Mouse (Mus musculus) limb, embryonic 15.5 days (tissue): ENCODE results near the gene Txnrd2. TPM values are rescaled to one million over a fixed set of nuclear protein-coding genes. Genes with fewer than 3 reads are reported as not detected.

Experiments used
- ATAC-seq: fragments of 200-750 bp; cut with Nextera tagmentation; 2 replicates; pipeline ENCODE4 v1.8.0; 2017; ENCODE audit warnings: low read depth, moderate TSS enrichment; ENCODE audit not compliant: insufficient number of reproducible peaks, low FRiP score, low TSS enrichment
- H3K27ac ChIP-seq: fragments of 300-500 bp; sonication (generic); 2 replicates; pipeline ENCODE4 v1.5.1; 2015; ENCODE audit warnings: moderate library complexity, mild to moderate bottlenecking, inconsistent platforms
- H3K27me3 ChIP-seq: fragments of 300-500 bp; sonication (generic); 2 replicates; pipeline ENCODE4 v1.6.1; 2015; ENCODE audit warnings: inconsistent platforms
- H3K36me3 ChIP-seq: fragments of 300-500 bp; sonication (generic); 2 replicates; pipeline ENCODE4 v1.6.1; 2015; ENCODE audit warnings: inconsistent platforms
- H3K4me1 ChIP-seq: fragments of 300-500 bp; sonication (generic); 2 replicates; pipeline ENCODE4 v1.6.1; 2015; ENCODE audit warnings: inconsistent platforms
- H3K4me2 ChIP-seq: fragments of 300-500 bp; sonication (generic); 2 replicates; pipeline ENCODE4 v1.6.1; 2015; ENCODE audit warnings: mild to moderate bottlenecking, inconsistent platforms
- H3K4me3 ChIP-seq: fragments of 300-500 bp; sonication (generic); 2 replicates; pipeline ENCODE4 v1.5.1; 2015; ENCODE audit warnings: mild to moderate bottlenecking, inconsistent platforms
- H3K9ac ChIP-seq: fragments of 300-500 bp; sonication (generic); 2 replicates; pipeline ENCODE4 v1.6.1; 2015; ENCODE audit warnings: inconsistent platforms
- H3K9me3 ChIP-seq: fragments of 300-500 bp; sonication (generic); 2 replicates; pipeline ENCODE4 v1.6.1; 2016; ENCODE audit warnings: inconsistent platforms
- WGBS: fragments of 180-500 bp; shearing (Covaris S2); methylation state at CpG from one replicate; pipeline ENCODE4 v1.1.7; 2015; 5-methylcytosine and 5-hydroxymethylcytosine counted together
- polyA plus RNA-seq: library from polyadenylated mRNA; unstranded; fragments of >200 nt; fragmentation: Nextera tagmentation; extraction: Ambion mirVana; gene quantifications from 2 replicates; pipeline ENCODE4 v1.2.1, GENCODE M21; 2015

Txnrd2 gene
- polyA plus RNA-seq, 1 experiment from 2014 or later, result 16.8 TPM

DNA sequence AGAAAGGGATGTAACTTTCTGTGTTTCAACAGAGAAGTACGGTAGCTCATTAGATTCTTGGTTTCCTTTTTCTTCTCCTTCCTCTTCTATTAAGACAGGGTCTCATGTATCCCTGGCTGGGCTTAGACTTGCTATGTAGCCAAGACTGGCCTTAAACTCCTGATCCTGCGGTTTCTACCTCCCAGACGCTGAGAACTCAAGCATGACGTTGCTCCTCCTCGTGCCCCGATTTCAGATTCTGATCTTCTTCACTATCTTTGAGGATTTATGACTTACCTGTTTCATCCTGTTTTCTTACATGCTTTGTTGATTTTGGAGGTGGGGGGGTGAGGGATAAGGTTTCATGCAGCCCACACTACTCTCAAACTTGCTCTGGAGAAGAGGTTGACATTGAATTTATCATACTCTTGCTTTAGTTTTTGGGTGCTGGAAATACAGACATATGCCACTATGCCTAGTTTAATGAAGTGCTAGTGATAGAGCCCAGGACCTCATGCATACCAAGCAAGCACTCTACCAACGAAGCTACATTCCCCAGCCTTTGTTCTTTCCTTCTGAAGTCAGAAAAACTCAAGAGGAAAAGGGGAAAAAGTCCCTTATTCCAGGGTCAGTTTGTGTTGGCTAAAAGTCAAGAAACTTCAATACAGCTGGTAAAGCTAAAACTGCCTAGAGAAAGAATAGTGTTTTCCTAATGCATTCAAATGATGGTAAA lies 2.8 kb upstream of the Txnrd2 start:
- peaks cover 34% of the 10 kb centered on the region for H3K4me1 ChIP-seq
- no peak for ATAC-seq
- peaks cover 14% of the 10 kb centered on the region; the same call in 1 of the 2 replicates for H3K36me3 ChIP-seq
- H3K4me2 ChIP-seq, result no peak overlapping the region
- peak overlapping the region; percentile 4; the same call in 1 of the 2 replicates for H3K27ac ChIP-seq
- H3K27me3 ChIP-seq, result no peaks in the 10 kb centered on the region
- 60% methylated on average over 7 of the region's 7 CpGs for WGBS
- H3K4me3 ChIP-seq, result no peak overlapping the region
- no peaks in the 10 kb centered on the region for H3K9me3 ChIP-seq
- no peak overlapping the region for H3K9ac ChIP-seq

GRCm38 (mm10) chr16:18423915-18424265 lies 2.3 kb upstream of the Txnrd2 start:
- Histone ChIP-seq H3K27ac (peak overlapping the region; percentile 4; the same call in 1 of the 2 replicates), H3K9me3 (no peaks in the 10 kb centered on the region), H3K9ac (no peak overlapping the region), H3K36me3 (peaks cover 13% of the 10 kb centered on the region; the same call in 1 of the 2 replicates), H3K4me2 (no peak overlapping the region), H3K4me3 (no peak overlapping the region), H3K4me1 (peaks cover 34% of the 10 kb centered on the region), H3K27me3 (no peaks in the 10 kb centered on the region)
- WGBS, result 84% methylated on average over 5 of the region's 5 CpGs
- no peak for ATAC-seq

DNA sequence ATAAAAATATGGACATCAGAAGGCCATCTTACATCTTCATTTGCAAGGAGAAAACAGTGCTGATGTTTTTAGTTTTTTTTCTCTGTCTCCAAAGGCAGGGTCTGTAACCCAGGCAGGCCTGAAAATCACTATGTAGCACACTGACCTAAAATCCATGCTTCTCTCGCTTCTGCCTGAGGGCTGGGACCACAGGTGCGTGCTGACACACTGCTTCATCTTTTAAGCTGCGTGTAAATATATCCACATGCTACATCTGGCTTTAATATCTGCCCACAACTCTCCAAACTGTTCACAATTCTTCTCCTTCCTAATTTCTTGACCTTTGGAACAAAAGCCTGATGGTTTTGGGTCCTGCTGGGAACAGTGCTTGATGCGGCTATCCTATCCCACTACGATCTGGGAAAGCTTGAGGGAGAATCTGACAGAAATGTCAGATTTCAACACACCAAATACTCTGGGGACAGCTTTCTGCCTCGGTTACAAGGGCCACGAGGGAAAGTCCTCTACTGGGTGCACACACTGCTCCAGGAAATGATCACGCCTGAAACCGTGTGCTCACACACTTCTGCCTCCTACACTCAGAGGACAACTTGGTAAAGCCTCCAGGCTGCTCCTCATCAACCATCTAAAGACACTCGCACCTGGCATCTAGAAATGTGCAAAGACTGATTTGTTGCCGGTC lies 1.7 kb upstream of the Txnrd2 start:
- Histone ChIP-seq H3K9ac (no peak overlapping the region), H3K36me3 (peaks cover 13% of the 10 kb centered on the region; the same call in 1 of the 2 replicates), H3K4me3 (peak overlapping the region; percentile 79; the same call in 1 of the 2 replicates), H3K4me2 (peak overlapping the region; percentile 55), H3K27me3 (no peaks in the 10 kb centered on the region), H3K4me1 (peaks cover 34% of the 10 kb centered on the region), H3K9me3 (no peaks in the 10 kb centered on the region), H3K27ac (peak overlapping the region; percentile 43)
- ATAC-seq, result no peak
- 37% methylated on average over 11 of the region's 11 CpGs for WGBS

DNA sequence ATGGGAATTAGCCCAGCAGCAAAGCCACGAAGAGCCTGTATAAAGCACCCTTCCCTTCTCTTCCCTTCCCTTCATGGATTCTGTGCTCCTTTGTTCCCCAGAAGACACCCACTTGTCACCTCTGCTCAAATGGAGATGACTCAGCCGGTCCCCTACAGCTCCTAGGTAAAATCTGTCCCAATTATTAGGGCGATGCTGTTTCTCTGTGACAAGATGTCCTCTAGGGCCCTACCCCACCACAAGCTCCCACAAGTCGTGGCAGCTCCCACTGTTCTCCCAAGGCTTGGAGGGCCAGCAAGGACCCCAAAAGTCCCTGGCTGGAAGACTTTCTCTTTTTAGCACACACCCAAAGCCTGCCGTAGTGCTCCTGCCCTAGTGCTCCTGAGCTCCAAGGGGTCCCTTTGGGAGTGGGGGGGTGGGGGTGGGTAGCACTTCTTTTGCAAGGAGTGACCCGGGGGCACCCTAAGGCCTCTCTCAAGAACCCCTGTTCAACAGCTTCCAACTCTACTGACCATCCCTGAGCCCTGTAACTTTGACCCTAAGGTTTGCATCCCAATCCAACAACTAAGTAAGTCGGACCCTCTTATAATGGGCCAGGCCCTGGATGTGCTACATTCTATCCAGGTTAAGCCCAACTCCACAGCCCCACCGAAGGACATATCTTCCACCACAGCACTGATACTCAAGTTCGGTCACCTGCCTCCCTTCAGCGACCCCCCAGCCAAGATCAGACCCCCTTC lies 539 bp upstream of the Txnrd2 start:
- Histone ChIP-seq H3K4me3 (peak overlapping the region; percentile 79), H3K4me2 (peak overlapping the region; percentile 55), H3K27me3 (no peaks in the 10 kb centered on the region), H3K9me3 (no peaks in the 10 kb centered on the region), H3K4me1 (peaks cover 34% of the 10 kb centered on the region), H3K27ac (peak overlapping the region; percentile 87), H3K9ac (peak overlapping the region; percentile 79), H3K36me3 (peaks cover 12% of the 10 kb centered on the region; the same call in 1 of the 2 replicates)
- ATAC-seq, result peak; percentile 12; the same call in 1 of the 2 replicates
- WGBS, result 10% methylated on average over 10 of the region's 10 CpGs

DNA sequence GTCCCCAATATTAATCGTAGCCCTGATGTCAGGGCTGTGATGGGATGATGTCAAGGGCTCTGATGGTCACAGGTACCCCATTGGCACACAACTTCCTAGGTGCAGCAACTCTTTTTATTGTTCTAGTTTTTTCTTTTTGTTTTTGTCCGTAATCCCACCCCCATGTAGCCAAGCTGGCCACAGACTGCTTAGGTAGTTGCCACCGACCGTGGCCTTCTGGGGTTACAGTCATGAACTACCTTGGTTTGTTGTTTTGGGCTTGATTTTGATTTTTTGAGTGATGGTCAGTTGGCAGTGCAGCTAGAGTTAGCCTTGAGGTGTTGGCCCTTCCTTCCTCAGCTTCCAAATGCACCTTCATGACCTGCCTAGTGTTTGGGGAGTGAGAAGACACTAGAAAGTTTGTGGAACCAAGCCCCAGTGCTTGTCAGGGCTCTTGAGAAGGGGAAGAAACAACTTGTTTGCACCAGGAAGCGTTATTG lies 657 bp downstream of the Txnrd2 start, which contains the start of gene Comt:
Gene Comt (minus strand): TSS at position 51 of the 479 bp plus-strand sequence.
- Histone ChIP-seq H3K4me3 (peak within 1 kb of the TSS; percentile 79), H3K9ac (peak within 1 kb of the TSS; percentile 79), H3K27me3 (no peaks in the 10 kb centered on the region), H3K27ac (peak within 1 kb of the TSS; percentile 87), H3K4me2 (peak within 1 kb of the TSS; percentile 55), H3K4me1 (peaks cover 34% of the 10 kb centered on the region), H3K9me3 (no peaks in the 10 kb centered on the region), H3K36me3 (peaks cover 7% of the 10 kb centered on the region; the same call in 1 of the 2 replicates)
- no peak for ATAC-seq
- WGBS, result 53% methylated on average over 5 of the region's 5 CpGs

DNA sequence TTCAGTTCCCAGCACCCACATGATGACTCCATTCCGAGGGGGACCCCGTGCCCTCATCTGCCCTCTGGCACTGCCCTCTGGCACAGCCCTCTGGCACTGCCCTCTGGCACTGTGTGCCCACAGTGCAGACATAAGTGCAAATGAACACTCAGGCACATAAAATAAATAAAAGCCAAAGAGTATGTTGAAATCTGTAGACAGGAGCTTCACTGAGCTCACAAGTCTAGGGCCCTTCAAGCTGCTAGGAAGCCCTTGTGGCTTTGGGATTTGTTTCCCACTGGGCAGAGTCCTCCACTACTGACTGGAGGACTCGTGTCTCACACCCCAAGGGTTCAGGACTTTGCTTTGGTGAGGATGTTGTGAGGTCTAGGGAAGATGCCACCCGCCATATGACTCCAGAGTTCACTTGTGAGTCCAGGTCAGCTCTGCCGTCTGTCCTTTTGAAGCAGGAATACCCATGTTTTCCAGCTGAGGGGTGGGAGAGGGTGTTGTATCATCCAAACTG lies 1.9 kb downstream of the Txnrd2 start:
- no peaks in the 10 kb centered on the region for H3K27me3 ChIP-seq
- H3K36me3 ChIP-seq, result peaks cover 5% of the 10 kb centered on the region; the same call in 1 of the 2 replicates
- H3K4me2 ChIP-seq, result no peak overlapping the region
- no peak overlapping the region for H3K27ac ChIP-seq
- H3K4me3 ChIP-seq, result no peak overlapping the region
- H3K4me1 ChIP-seq, result peaks cover 34% of the 10 kb centered on the region
- ATAC-seq, result no peak
- no peak overlapping the region for H3K9ac ChIP-seq
- 83% methylated on average over 5 of the region's 5 CpGs for whole genome bisulfite sequencing
- no peaks in the 10 kb centered on the region for H3K9me3 ChIP-seq

DNA sequence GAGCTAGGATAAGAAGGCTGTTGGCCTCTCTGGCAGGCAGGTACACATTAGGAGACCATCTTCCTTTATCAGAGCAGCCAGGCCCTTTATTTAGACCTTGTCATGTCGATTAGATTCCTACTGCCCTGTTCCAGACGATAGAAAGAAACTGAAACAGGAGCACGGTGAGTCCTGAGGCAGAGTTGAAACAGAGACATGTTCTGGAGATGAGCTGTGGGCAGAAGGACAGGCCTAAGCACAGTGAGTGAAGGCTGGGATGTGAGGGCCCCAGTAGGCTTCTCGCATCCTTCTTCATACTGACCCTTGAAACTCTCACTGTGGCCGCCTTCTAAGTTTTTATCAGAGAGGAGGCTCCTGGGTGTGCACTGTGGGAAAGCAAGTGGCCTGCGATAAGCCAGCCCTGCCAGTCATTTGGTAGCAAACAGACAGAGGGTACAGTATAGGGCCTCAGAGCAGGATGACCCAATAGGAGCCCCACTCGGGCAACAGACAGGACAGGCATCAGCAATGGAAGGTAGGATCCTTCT lies 2.4 kb downstream of the Txnrd2 start:
- H3K9ac ChIP-seq, result no peak overlapping the region
- no peak overlapping the region for H3K4me2 ChIP-seq
- ATAC-seq, result no peak
- H3K36me3 ChIP-seq, result no peaks in the 10 kb centered on the region
- H3K9me3 ChIP-seq, result no peaks in the 10 kb centered on the region
- H3K4me3 ChIP-seq, result no peak overlapping the region
- H3K27ac ChIP-seq, result no peak overlapping the region
- H3K4me1 ChIP-seq, result peaks cover 31% of the 10 kb centered on the region
- H3K27me3 ChIP-seq, result no peaks in the 10 kb centered on the region
- 84% methylated on average over 7 of the region's 7 CpGs for WGBS

GRCm38 (mm10) chr16:18429641-18430040 lies 3.5 kb downstream of the Txnrd2 start:
- no peak overlapping the region for H3K27ac ChIP-seq
- no peak for ATAC-seq
- H3K9me3 ChIP-seq, result no peaks in the 10 kb centered on the region
- no peaks in the 10 kb centered on the region for H3K27me3 ChIP-seq
- H3K4me3 ChIP-seq, result no peak overlapping the region
- no peaks in the 10 kb centered on the region for H3K36me3 ChIP-seq
- H3K9ac ChIP-seq, result no peak overlapping the region
- peaks cover 20% of the 10 kb centered on the region for H3K4me1 ChIP-seq
- no peak overlapping the region for H3K4me2 ChIP-seq
- WGBS, result 87% methylated on average over 8 of the region's 8 CpGs

- Histone ChIP-seq H3K9me3 (no peaks in the 10 kb centered on the region), H3K4me1 (peaks cover 10% of the 10 kb centered on the region), H3K36me3 (no peaks in the 10 kb centered on the region), H3K4me2 (no peak overlapping the region), H3K27me3 (no peaks in the 10 kb centered on the region), H3K4me3 (no peak overlapping the region), H3K9ac (no peak overlapping the region), H3K27ac (no peak overlapping the region)
- no peak for ATAC-seq
- WGBS, result 63% methylated on average over 8 of the region's 8 CpGs
These were observed 4.5 kb downstream of the Txnrd2 start for GRCm38 (mm10) chr16:18430641-18431212.

- H3K4me1 ChIP-seq, result no peaks in the 10 kb centered on the region
- WGBS, result 88% methylated on average over 5 of the region's 5 CpGs
- no peak overlapping the region for H3K4me3 ChIP-seq
These were observed 7.2 kb downstream of the Txnrd2 start for GRCm38 (mm10) chr16:18433341-18433920.

GRCm38 (mm10) chr16:18436128-18436527 lies 9.9 kb downstream of the Txnrd2 start:
- H3K36me3 ChIP-seq, result peaks cover 11% of the 10 kb centered on the region
- H3K27me3 ChIP-seq, result no peaks in the 10 kb centered on the region
- no peak overlapping the region for H3K4me3 ChIP-seq
- no peaks in the 10 kb centered on the region for H3K9me3 ChIP-seq
- H3K4me1 ChIP-seq, result no peaks in the 10 kb centered on the region
- H3K4me2 ChIP-seq, result no peak overlapping the region
- H3K27ac ChIP-seq, result no peak overlapping the region
- ATAC-seq, result no peak
- H3K9ac ChIP-seq, result no peak overlapping the region
- WGBS, result 82% methylated on average over 6 of the region's 6 CpGs

More at GRCm38 (mm10) chr16:18433341-18433920, 7.2 kb downstream of the Txnrd2 start:
- H3K27ac ChIP-seq, result no peak overlapping the region
- H3K4me2 ChIP-seq, result no peak overlapping the region
- H3K9me3 ChIP-seq, result no peaks in the 10 kb centered on the region
- H3K36me3 ChIP-seq, result peaks cover 10% of the 10 kb centered on the region; the same call in 1 of the 2 replicates
- H3K27me3 ChIP-seq, result no peaks in the 10 kb centered on the region
- H3K9ac ChIP-seq, result no peak overlapping the region
- no peak for ATAC-seq
